Mouse (Mus musculus) heart, embryonic 11.5 days (tissue): Measurements from ENCODE around the gene Mylk3. TPM values are rescaled to one million over a fixed set of nuclear protein-coding genes. Genes with fewer than 3 reads are reported as not detected.

Experiments
- ATAC-seq: fragments of 200-750 bp; cut with Nextera tagmentation; replicated peaks from 2 replicates; pipeline ENCODE4 v1.8.0; 2017; ENCODE audit warnings: moderate library complexity; ENCODE audit not compliant: insufficient number of reproducible peaks, low FRiP score, low TSS enrichment
- H3K27ac ChIP-seq: fragments of 300-500 bp; sonication (generic); 2 replicates; pipeline ENCODE4 v1.5.1; 2014; ENCODE audit warnings: mild to moderate bottlenecking, low read depth, low read length
- H3K27me3 ChIP-seq: fragments of 300-500 bp; sonication (generic); 2 replicates; pipeline ENCODE4 v1.6.1; 2014; ENCODE audit warnings: mild to moderate bottlenecking, low read length, mixed read lengths; ENCODE audit not compliant: control insufficient read depth, insufficient read depth
- H3K36me3 ChIP-seq: fragments of 300-500 bp; sonication (generic); 2 replicates; pipeline ENCODE4 v1.6.1; 2014; ENCODE audit warnings: mild to moderate bottlenecking, low read length, moderate library complexity, mixed read lengths; ENCODE audit not compliant: control insufficient read depth, insufficient read depth
- H3K4me1 ChIP-seq: fragments of 300-500 bp; sonication (generic); 2 replicates; pipeline ENCODE4 v1.6.1; 2014; ENCODE audit warnings: low read length; ENCODE audit not compliant: control insufficient read depth, insufficient read depth
- H3K4me2 ChIP-seq: fragments of 300-500 bp; sonication (generic); 2 replicates; pipeline ENCODE4 v1.6.1; 2014; ENCODE audit warnings: mild to moderate bottlenecking, moderate library complexity
- H3K4me3 ChIP-seq: fragments of 300-500 bp; sonication (generic); 2 replicates; pipeline ENCODE4 v1.5.1; 2014; ENCODE audit warnings: low read depth, low read length
- H3K9ac ChIP-seq: fragments of 300-500 bp; sonication (generic); 2 replicates; pipeline ENCODE4 v1.6.1; 2014; ENCODE audit warnings: mild to moderate bottlenecking, low read depth, low read length, moderate library complexity
- H3K9me3 ChIP-seq: fragments of 300-500 bp; sonication (generic); replicated peaks from 2 replicates; pipeline ENCODE4 v1.6.1; 2016; ENCODE audit warnings: low read length; ENCODE audit not compliant: control insufficient read depth
- WGBS: fragments of 180-500 bp; shearing (Covaris S2); extraction: QIAGEN DNeasy Blood & Tissue Kit; methylation state at CpG from one replicate; pipeline ENCODE4 v1.1.7; 2014; ENCODE audit not compliant: insufficient replicate concordance; 5-methylcytosine and 5-hydroxymethylcytosine counted together
- polyA plus RNA-seq: library from polyadenylated mRNA; unstranded; fragments of >200 nt; fragmentation: Nextera tagmentation; extraction: Ambion mirVana; gene quantifications from 2 replicates; pipeline ENCODE4 v1.2.1, GENCODE M21; 2014

The Mylk3 gene
- polyA plus RNA-seq, 1 experiment from 2014 or later: 167 TPM

GRCm38 (mm10) chr8:85395681-85396431, 9.7 kb upstream of the Mylk3 start:
- no peaks in the 10 kb centered on the region for H3K9me3 ChIP-seq
- no peaks in the 10 kb centered on the region for H3K27me3 ChIP-seq
- no peak overlapping the region for H3K27ac ChIP-seq
- no peak for ATAC-seq
- 0 out of 2 replicates have a peak overlapping the region, but pooled peaks have one; percentile 3 for H3K4me2 ChIP-seq
- H3K36me3 ChIP-seq: no peaks in the 10 kb centered on the region
- 36% methylated on average over 8 of the region's 8 CpGs for WGBS
- peaks cover 20% of the 10 kb centered on the region for H3K4me1 ChIP-seq
- no peak overlapping the region for H3K9ac ChIP-seq
- H3K4me3 ChIP-seq: no peak overlapping the region

- H3K9me3 ChIP-seq: no peaks in the 10 kb centered on the region
These were observed 8.9 kb upstream of the Mylk3 start for GRCm38 (mm10) chr8:85395017-85395416.

GRCm38 (mm10) chr8:85393199-85393598, 7.1 kb upstream of the Mylk3 start:
- Histone ChIP-seq H3K36me3 (no peaks in the 10 kb centered on the region), H3K4me2 (no peak overlapping the region), H3K4me3 (no peak overlapping the region), H3K27ac (no peak overlapping the region), H3K4me1 (peaks cover 20% of the 10 kb centered on the region), H3K9ac (no peak overlapping the region), H3K9me3 (no peaks in the 10 kb centered on the region), H3K27me3 (no peaks in the 10 kb centered on the region)
- 89% methylated on average over 6 of the region's 6 CpGs for WGBS
- no peak for ATAC-seq

More at GRCm38 (mm10) chr8:85395017-85395416, 8.9 kb upstream of the Mylk3 start:
- Histone ChIP-seq H3K27ac (no peak overlapping the region), H3K4me3 (no peak overlapping the region), H3K36me3 (no peaks in the 10 kb centered on the region), H3K4me1 (peaks cover 20% of the 10 kb centered on the region), H3K27me3 (no peaks in the 10 kb centered on the region), H3K4me2 (no peak overlapping the region), H3K9ac (no peak overlapping the region)
- WGBS: 38% methylated on average over 3 of the region's 3 CpGs
- no peak for ATAC-seq

GRCm38 (mm10) chr8:85391438-85391837, 5.3 kb upstream of the Mylk3 start:
- WGBS: 29% methylated on average over 1 of the region's 1 CpGs
- H3K4me3 ChIP-seq: no peak overlapping the region
- no peak for ATAC-seq

GRCm38 (mm10) chr8:85381926-85382325, 4.2 kb downstream of the Mylk3 start:
- H3K9ac ChIP-seq: peak overlapping the region; percentile 70; the same call in 1 of the 2 replicates
- peak overlapping the region; percentile 74 for H3K4me2 ChIP-seq
- 55% methylated on average over 4 of the region's 4 CpGs for WGBS

More at GRCm38 (mm10) chr8:85391438-85391837, 5.3 kb upstream of the Mylk3 start:
- H3K27ac ChIP-seq: no peak overlapping the region
- H3K36me3 ChIP-seq: no peaks in the 10 kb centered on the region
- peaks cover 10% of the 10 kb centered on the region; the same call in 1 of the 2 replicates for H3K4me1 ChIP-seq
- no peak overlapping the region for H3K4me2 ChIP-seq
- no peak overlapping the region for H3K9ac ChIP-seq
- H3K9me3 ChIP-seq: no peaks in the 10 kb centered on the region
- no peaks in the 10 kb centered on the region for H3K27me3 ChIP-seq

GRCm38 (mm10) chr8:85380824-85381209, 5.3 kb downstream of the Mylk3 start:
- H3K4me1 ChIP-seq: peaks cover 48% of the 10 kb centered on the region
- peak overlapping the region; percentile 76 for H3K9ac ChIP-seq
- no peaks in the 10 kb centered on the region for H3K9me3 ChIP-seq
- peak; percentile 88 for ATAC-seq
- H3K36me3 ChIP-seq: no peaks in the 10 kb centered on the region
- H3K4me2 ChIP-seq: peak overlapping the region; percentile 74
- H3K4me3 ChIP-seq: peak overlapping the region; percentile 42
- peak overlapping the region; percentile 99 for H3K27ac ChIP-seq
- no peaks in the 10 kb centered on the region for H3K27me3 ChIP-seq
- 11% methylated on average over 8 of the region's 8 CpGs for WGBS

More at GRCm38 (mm10) chr8:85381926-85382325, 4.2 kb downstream of the Mylk3 start:
- no peaks in the 10 kb centered on the region for H3K36me3 ChIP-seq
- H3K4me1 ChIP-seq: peaks cover 42% of the 10 kb centered on the region
- no peak overlapping the region for H3K4me3 ChIP-seq
- peak overlapping the region; percentile 99 for H3K27ac ChIP-seq
- no peak for ATAC-seq
- no peaks in the 10 kb centered on the region for H3K9me3 ChIP-seq
- no peaks in the 10 kb centered on the region for H3K27me3 ChIP-seq

GRCm38 (mm10) chr8:85380123-85380823, 5.9 kb downstream of the Mylk3 start:
- H3K9me3 ChIP-seq: no peaks in the 10 kb centered on the region
- H3K4me1 ChIP-seq: peaks cover 51% of the 10 kb centered on the region
- H3K4me3 ChIP-seq: peak overlapping the region; percentile 42
- peak; percentile 33 for ATAC-seq
- 33% methylated on average over 10 of the region's 10 CpGs for WGBS
- H3K27me3 ChIP-seq: no peaks in the 10 kb centered on the region
- H3K9ac ChIP-seq: peak overlapping the region; percentile 76
- peak overlapping the region; percentile 74 for H3K4me2 ChIP-seq
- H3K36me3 ChIP-seq: no peaks in the 10 kb centered on the region
- H3K27ac ChIP-seq: peak overlapping the region; percentile 99

GRCm38 (mm10) chr8:85379142-85379781, 6.9 kb downstream of the Mylk3 start:
- H3K9me3 ChIP-seq: no peaks in the 10 kb centered on the region
- ATAC-seq: peak; percentile 64
- WGBS: 6% methylated on average over 2 of the region's 2 CpGs
- H3K4me1 ChIP-seq: peaks cover 54% of the 10 kb centered on the region
- peak overlapping the region; percentile 76 for H3K9ac ChIP-seq
- no peaks in the 10 kb centered on the region for H3K27me3 ChIP-seq
- H3K4me3 ChIP-seq: peak overlapping the region; percentile 42
- peak overlapping the region; percentile 74 for H3K4me2 ChIP-seq
- no peaks in the 10 kb centered on the region for H3K36me3 ChIP-seq
- peak overlapping the region; percentile 99 for H3K27ac ChIP-seq
